Mouse (Mus musculus): ENCODE measurements at regions not wholly inside any gene's neighbourhood (a gene's known extent, or its start where the extent isn't known, plus 50 kb on each side); places are given as distances from the start of the nearest gene placed in this dataset.
A peak's percentile ranks its signal among the peaks of the same experiment; 100 is the strongest.

DNA sequence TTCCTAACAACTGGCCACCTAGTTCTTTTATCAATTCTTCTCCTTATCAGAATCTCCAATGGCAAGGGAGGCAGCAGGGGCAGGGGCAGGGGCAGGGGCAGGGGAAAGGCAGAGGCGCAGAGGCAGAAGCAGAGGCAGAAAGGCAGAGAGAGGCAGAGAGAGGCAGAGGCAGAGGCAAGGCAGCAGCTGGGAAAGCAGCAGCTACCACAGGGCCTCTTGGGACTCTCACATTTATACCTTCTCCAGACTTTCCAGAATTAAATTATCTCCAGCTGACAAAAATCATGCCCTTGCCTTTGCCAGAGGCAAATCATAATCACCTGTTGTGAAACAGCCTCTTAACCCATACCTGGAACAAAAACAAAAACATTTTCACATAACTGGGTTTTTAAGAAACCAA, 370.4 kb upstream of the Clec14a start:
- no peak for ATAC-seq (ENCODE audit: low FRiP score, low read depth)
- H3K4me2 ChIP-seq = no peak overlapping the region
- no peaks in the 10 kb centered on the region for H3K9me3 ChIP-seq
- H3K27me3 ChIP-seq = no peaks in the 10 kb centered on the region
- H3K9ac ChIP-seq = no peak overlapping the region
- 44% methylated on average over 1 of the region's 1 CpGs for WGBS
- H3K27ac ChIP-seq (replicated peaks) = no peak overlapping the region
- no peaks in the 10 kb centered on the region for H3K36me3 ChIP-seq
- H3K4me1 ChIP-seq (replicated peaks) = no peaks in the 10 kb centered on the region
- no peak overlapping the region for H3K4me3 ChIP-seq

DNA sequence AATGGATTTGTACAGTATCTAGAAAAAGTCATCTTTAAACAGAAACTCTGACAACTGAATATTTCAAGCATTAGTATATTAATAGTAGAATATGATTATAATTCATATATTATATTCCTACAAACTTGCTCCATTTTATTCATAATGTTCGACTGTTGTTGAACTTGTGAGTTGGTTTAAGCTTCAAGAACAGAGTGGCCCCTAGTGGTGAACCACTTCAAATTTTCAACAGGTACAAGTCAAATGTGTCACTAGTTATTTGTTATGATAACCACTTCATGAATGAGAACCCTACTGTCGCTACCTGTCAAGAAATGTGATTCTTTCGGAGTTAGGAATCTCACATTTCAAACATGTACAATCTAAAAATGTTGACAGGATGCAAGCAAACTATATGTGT, 369.2 kb upstream of the Clec14a start:
- Histone ChIP-seq H3K27me3 (no peaks in the 10 kb centered on the region), H3K9ac (no peak overlapping the region), H3K9me3 (no peaks in the 10 kb centered on the region), H3K27ac (replicated peaks) (no peak overlapping the region), H3K4me1 (replicated peaks) (no peaks in the 10 kb centered on the region), H3K4me2 (no peak overlapping the region), H3K4me3 (no peak overlapping the region), H3K36me3 (no peaks in the 10 kb centered on the region)
- WGBS = 75% methylated on average over 3 of the region's 3 CpGs
- ATAC-seq (ENCODE audit: low FRiP score, low read depth) = no peak

DNA sequence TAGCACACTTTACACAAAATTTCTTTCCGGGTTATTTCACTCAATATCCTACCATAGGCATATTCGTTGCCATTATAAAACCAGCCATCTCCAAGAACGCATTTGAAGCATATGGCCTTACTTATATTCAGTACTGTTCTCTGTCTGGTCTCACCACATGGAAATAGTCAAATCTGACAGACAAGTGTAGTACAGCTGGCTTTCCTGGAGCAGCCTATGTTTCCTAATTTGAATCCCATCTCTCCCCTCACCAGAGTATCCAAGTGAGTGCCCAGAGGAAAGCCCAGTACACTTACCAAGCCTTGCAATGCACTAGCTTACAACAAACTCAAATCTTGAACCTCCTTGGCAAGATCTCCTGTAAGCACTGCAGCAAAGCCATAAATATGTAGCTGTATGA, 363.4 kb upstream of the Clec14a start:
- ATAC-seq (ENCODE audit: low FRiP score, low read depth) = no peak
- Histone ChIP-seq H3K4me3 (no peak overlapping the region), H3K27me3 (no peaks in the 10 kb centered on the region), H3K4me1 (replicated peaks) (peaks cover 3% of the 10 kb centered on the region; the same call in 1 of the 2 replicates), H3K9me3 (no peaks in the 10 kb centered on the region), H3K9ac (no peak overlapping the region), H3K4me2 (no peak overlapping the region), H3K36me3 (no peaks in the 10 kb centered on the region), H3K27ac (replicated peaks) (no peak overlapping the region)
- 87% methylated on average over 3 of the region's 3 CpGs for WGBS

DNA sequence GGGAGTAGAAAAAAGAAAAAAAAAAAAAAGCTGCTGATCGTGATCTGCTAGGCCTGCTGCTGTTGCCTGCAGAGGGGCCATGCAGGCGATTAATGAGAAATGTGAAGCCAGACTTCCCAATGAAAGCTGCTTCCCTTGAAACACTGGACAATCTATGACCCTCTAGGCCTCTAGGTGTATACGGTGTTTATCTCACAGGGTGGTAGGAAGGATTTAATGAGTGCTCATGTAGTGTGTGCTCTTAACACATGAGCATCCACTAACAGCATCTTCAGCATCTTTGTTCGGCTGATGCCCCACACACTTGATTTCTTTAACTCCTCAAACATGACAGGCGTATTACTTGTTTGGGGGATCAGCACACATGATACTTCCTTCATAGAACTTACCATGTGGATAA, 359.7 kb upstream of the Clec14a start:
- H3K4me3 ChIP-seq = no peak overlapping the region
- no peak overlapping the region for H3K27ac ChIP-seq (replicated peaks)
- H3K36me3 ChIP-seq = no peaks in the 10 kb centered on the region
- 0 out of 2 replicates have a peak, but pooled peaks have one; percentile 14 for ATAC-seq (ENCODE audit: low FRiP score, low read depth)
- H3K4me2 ChIP-seq = no peak overlapping the region
- no peaks in the 10 kb centered on the region for H3K9me3 ChIP-seq
- WGBS = 57% methylated on average over 5 of the region's 5 CpGs
- peaks cover 3% of the 10 kb centered on the region; the same call in 1 of the 2 replicates for H3K4me1 ChIP-seq (replicated peaks)
- H3K27me3 ChIP-seq = no peaks in the 10 kb centered on the region
- H3K9ac ChIP-seq = no peak overlapping the region

DNA sequence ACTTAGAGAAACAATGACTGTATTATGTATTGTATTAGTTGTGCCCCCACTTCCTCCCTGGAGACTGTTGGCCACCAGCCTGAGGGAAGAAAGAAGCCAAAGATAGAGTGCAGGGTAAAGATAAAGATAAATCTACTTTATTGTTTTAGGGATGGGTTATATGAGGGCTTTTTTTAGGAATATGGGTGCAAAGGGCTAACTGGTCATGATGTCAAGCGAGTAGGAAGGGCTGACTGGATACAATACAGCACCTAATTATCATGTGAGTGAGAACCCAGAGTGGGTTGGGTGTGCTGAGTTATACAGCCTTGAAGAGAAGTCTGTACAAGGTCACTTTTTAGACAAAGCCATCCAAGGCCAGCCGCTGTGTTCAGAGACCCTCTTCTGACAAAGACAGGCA, 356.1 kb upstream of the Clec14a start:
- H3K27me3 ChIP-seq = no peaks in the 10 kb centered on the region
- H3K4me3 ChIP-seq = no peak overlapping the region
- no peaks in the 10 kb centered on the region for H3K9me3 ChIP-seq
- WGBS = 68% methylated on average over 2 of the region's 2 CpGs
- no peak overlapping the region for H3K27ac ChIP-seq (replicated peaks)
- no peak for ATAC-seq (ENCODE audit: low FRiP score, low read depth)
- H3K4me2 ChIP-seq = no peak overlapping the region
- H3K9ac ChIP-seq = no peak overlapping the region
- no peaks in the 10 kb centered on the region for H3K36me3 ChIP-seq
- peaks cover 3% of the 10 kb centered on the region; the same call in 1 of the 2 replicates for H3K4me1 ChIP-seq (replicated peaks)

DNA sequence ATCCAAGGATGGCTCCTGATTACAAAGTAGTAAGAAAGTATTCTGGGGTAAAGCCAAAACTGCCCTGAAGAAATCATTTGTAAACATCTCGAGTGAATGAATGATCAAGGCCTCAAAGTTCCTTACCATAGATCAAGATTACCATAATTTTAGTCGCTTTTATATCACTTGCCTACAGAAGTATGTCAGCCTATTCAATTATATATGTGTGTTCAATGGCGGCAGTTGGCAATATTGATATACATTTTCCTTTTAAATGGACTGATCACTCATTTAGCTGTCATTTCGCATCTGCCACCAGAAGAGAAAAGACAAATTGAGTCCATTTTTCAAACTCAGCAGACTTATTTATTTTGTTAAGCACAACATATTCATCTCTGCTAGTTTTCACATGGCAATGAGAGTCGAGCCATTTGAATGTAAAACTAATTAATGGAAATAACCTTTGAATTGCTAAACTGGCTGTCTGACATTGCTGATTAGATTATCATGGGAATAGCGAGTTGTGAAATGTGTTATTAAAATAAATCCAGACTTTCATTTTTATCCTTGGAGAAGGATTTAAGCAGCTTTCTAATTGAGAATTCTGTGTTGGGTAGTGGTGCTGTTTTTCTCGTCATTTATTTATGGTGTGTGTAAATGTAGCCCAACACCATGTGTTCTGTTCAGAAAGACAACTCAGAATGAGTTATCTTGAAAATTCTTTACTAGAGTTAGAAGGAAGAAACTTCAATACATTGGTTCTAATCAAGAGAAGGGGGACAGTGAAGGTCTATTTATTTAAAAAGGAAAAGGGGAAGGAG, 350.6 kb upstream of the Clec14a start:
- no peaks in the 10 kb centered on the region for H3K36me3 ChIP-seq
- H3K4me2 ChIP-seq = no peak overlapping the region
- H3K9ac ChIP-seq = no peak overlapping the region
- H3K9me3 ChIP-seq = no peaks in the 10 kb centered on the region
- no peak overlapping the region for H3K27ac ChIP-seq (replicated peaks)
- no peak overlapping the region for H3K4me3 ChIP-seq
- ATAC-seq (ENCODE audit: low FRiP score, low read depth) = no peak
- WGBS = 74% methylated on average over 7 of the region's 7 CpGs
- H3K27me3 ChIP-seq = no peaks in the 10 kb centered on the region
- no peaks in the 10 kb centered on the region for H3K4me1 ChIP-seq (replicated peaks)

DNA sequence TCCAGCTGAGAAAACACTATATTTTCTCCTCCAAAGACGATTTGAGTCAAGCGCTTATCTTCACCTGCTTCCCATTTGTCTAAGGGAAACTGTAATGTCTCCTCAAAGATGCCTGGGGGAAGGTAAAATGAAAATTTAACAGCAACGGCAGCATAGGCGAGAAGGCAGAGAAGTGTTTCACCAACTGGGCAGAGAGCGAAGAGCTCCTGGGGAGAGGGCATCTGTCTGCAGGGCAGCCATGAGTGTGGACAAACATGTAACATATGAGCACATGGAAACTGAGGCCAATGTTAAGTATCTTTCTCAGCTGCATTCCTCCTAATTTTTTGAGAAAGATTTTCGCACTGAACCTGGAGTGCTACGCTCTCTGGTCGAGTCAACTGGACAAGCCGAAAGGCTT, 325.7 kb upstream of the Clec14a start:
- H3K9ac ChIP-seq = no peak overlapping the region
- H3K27ac ChIP-seq (replicated peaks) = no peak overlapping the region
- H3K9me3 ChIP-seq = no peaks in the 10 kb centered on the region
- H3K27me3 ChIP-seq = no peaks in the 10 kb centered on the region
- H3K4me2 ChIP-seq = no peak overlapping the region
- peaks cover 5% of the 10 kb centered on the region; the same call in 1 of the 2 replicates for H3K4me1 ChIP-seq (replicated peaks)
- H3K4me3 ChIP-seq = no peak overlapping the region
- WGBS = 76% methylated on average over 9 of the region's 9 CpGs
- no peaks in the 10 kb centered on the region for H3K36me3 ChIP-seq
- no peak for ATAC-seq (ENCODE audit: low FRiP score, low read depth)

DNA sequence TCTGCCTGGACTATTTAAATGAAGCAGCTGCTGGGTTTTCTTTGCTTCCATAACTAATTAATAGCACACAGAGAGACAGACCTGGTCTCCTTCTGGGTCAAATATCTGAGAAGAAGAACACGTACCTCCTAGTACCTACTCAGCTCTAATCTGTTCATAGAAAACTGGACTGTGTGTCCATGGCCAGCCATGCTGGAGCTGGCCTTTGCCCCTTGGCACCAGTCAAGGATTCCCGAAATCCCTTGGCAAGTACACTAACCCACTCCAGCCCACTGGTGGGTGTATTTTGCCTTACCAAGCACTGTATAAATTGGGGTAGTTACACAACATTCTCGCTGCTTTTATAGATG, 322.4 kb upstream of the Clec14a start:
- Histone ChIP-seq H3K27ac (replicated peaks) (no peak overlapping the region), H3K4me1 (replicated peaks) (peaks cover 5% of the 10 kb centered on the region; the same call in 1 of the 2 replicates), H3K4me3 (no peak overlapping the region), H3K4me2 (no peak overlapping the region), H3K36me3 (no peaks in the 10 kb centered on the region), H3K9ac (no peak overlapping the region), H3K9me3 (no peaks in the 10 kb centered on the region), H3K27me3 (no peaks in the 10 kb centered on the region)
- 0 out of 2 replicates have a peak, but pooled peaks have one; percentile 48 for ATAC-seq (ENCODE audit: low FRiP score, low read depth)
- 76% methylated on average over 3 of the region's 3 CpGs for WGBS

DNA sequence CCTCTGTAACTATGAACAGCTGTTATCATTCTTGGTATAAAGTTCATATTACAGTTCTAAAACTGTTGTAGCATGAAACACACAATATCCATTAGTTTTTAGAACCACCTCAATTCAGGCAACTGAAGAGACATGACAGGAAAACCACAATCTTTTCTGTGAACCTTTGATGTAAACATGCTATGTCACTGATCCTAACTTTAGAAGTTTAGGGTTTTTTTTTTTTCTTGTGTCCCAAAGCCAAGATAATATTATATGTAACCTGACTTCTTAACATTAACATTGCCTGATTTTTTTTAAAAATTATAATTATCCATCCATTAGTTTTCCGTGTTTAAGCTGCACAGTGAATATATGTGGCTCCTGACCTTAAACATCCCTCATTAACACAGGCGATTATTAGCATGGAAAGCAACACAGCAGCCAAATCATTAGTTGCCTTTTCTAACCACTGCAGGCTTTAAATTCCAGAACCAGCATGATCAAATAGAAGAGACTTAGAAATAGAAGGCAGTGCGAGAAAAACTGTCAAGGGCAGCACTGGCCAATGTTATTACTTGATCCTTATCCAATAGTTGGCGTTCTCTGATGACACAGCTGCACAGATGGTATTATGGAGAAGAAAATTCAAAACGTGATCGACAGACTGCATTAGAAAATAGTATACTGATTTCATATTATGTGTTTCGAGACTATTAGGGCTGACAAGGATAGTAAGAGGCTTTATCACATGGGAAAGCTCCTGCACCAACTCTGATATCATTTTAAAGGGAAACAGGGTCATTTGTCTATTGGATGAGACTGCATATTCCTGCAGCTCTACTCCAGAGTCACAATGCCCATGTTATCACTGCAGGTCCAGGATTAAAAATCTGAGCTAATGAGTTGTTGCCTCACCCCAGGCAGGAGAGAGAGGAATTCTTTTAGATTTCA, 321.7 kb upstream of the Clec14a start:
- no peaks in the 10 kb centered on the region for H3K9me3 ChIP-seq
- H3K36me3 ChIP-seq = no peaks in the 10 kb centered on the region
- no peak overlapping the region for H3K9ac ChIP-seq
- H3K27me3 ChIP-seq = no peaks in the 10 kb centered on the region
- WGBS = 56% methylated on average over 7 of the region's 7 CpGs
- H3K4me1 ChIP-seq (replicated peaks) = peaks cover 5% of the 10 kb centered on the region; the same call in 1 of the 2 replicates
- H3K4me3 ChIP-seq = no peak overlapping the region
- no peak overlapping the region for H3K27ac ChIP-seq (replicated peaks)
- ATAC-seq (ENCODE audit: low FRiP score, low read depth) = peak; percentile 38; the same call in 1 of the 2 replicates
- no peak overlapping the region for H3K4me2 ChIP-seq

DNA sequence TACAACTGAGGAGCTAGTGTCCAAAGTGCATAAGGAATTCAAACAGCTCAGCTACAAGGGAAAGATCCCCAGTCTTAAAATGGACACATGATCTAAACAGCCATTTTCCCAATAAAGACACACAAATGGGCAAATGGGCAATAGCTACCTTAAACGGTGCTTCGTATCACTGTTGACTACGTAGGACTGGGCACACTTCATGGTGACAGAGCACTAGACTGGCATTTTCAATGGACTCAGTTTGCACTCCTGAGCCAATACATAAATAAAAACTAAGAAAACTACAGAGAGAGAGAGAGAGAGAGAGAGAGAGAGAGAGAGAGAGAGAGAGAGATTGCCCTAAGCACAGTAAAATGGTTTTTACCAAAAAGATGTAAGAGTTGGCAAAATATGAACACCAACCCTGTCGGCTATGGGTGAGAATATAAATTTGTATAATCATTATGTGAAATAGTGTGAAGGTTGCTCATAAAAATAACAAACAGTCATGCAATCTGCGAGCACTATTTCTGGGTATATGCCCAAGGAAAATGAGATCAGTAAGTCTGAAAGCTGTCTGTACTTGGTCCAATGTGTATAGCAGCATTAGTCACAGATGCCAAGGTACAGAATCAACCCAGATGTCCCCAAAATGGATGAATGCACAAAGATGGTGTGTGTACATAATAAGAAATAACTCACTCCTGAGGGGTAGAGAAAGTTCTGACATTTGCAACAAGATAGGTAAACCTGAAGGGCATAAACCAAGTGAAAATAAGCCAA, 312.9 kb upstream of the Clec14a start:
- no peak for ATAC-seq (ENCODE audit: low FRiP score, low read depth)
- H3K9me3 ChIP-seq = no peaks in the 10 kb centered on the region

DNA sequence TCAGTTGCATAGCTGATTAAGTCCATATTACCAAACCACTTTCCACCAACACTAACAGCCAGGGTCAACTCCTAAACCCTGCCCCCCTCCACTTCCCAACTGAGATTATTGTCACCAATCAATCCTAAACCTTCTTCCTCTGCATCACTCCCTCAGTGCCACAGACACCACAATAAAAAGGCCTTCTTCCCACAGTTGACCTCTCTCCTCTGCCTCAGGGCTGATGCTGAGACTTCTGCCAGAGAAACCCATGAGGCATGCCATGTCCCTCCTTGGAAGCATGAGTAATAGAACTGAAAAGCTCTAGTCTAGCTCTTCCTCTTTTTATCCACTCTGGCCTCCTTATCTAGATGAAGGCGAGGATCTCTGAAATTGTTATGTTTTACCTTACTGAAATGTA, 300.0 kb upstream of the Clec14a start:
- no peak overlapping the region for H3K4me3 ChIP-seq
- H3K27me3 ChIP-seq = no peaks in the 10 kb centered on the region
- 91% methylated on average over 1 of the region's 1 CpGs for WGBS
- no peaks in the 10 kb centered on the region for H3K36me3 ChIP-seq
- H3K9me3 ChIP-seq = no peaks in the 10 kb centered on the region
- no peak overlapping the region for H3K9ac ChIP-seq
- H3K4me1 ChIP-seq (replicated peaks) = no peaks in the 10 kb centered on the region
- H3K4me2 ChIP-seq = no peak overlapping the region
- ATAC-seq (ENCODE audit: low FRiP score, low read depth) = no peak
- H3K27ac ChIP-seq (replicated peaks) = no peak overlapping the region

More for the DNA sequence above, 312.9 kb upstream of the Clec14a start:
- Histone ChIP-seq H3K4me1 (replicated peaks) (no peaks in the 10 kb centered on the region), H3K4me3 (no peak overlapping the region), H3K4me2 (no peak overlapping the region), H3K27ac (replicated peaks) (no peak overlapping the region), H3K9ac (no peak overlapping the region), H3K27me3 (no peaks in the 10 kb centered on the region), H3K36me3 (no peaks in the 10 kb centered on the region)
- WGBS = 93% methylated on average over 5 of the region's 5 CpGs
